Mouse (Mus musculus) gastrocnemius, adult 18-20 months (tissue): ENCODE results near the gene Rps5. TPM values are rescaled to one million over a fixed set of nuclear protein-coding genes. Genes with fewer than 3 reads are reported as not detected.
"Not testable (repeated sequence)": the region's sequence is repeated elsewhere in the genome, so short reads cannot be mapped to it uniquely, and the experiment has no call there.

ENCODE experiments used
- DNase-seq: peaks from one replicate; pipeline ENCODE4 v3.0.0; 2021; ENCODE audit warnings: low spot score
- total RNA-seq, 2 experiments: library from RNA; stranded (reverse); gene quantifications; 2 replicates each; pipeline ENCODE4 v1.2.3; 2021

Gene Rps5
- total RNA-seq, 2 experiments from 2014 or later, result 586 to 589 TPM

- no peak for DNase-seq
Observed at GRCm38 (mm10) chr7:12927191-12927680, 5.1 kb downstream of the Rps5 start, which contains the start of gene Rnf225. Gene Rnf225 (plus strand): TSS chr7:12927416.

- no peak for DNase-seq
Observed at GRCm38 (mm10) chr7:12927693-12928589, 5.9 kb downstream of the Rps5 start.

- DNase-seq, result no peak
Observed at GRCm38 (mm10) chr7:12933615-12934140, 11.6 kb downstream of the Rps5 start.

- DNase-seq, result no peak
Observed at GRCm38 (mm10) chr7:12934808-12935207, 12.7 kb downstream of the Rps5 start.

GRCm38 (mm10) chr7:12937254-12937803 lies 15.2 kb downstream of the Rps5 start:
- DNase-seq, result not testable (repeated sequence)

- DNase-seq, result no peak
Observed at GRCm38 (mm10) chr7:12940599-12940998, 18.5 kb downstream of the Rps5 start.

- DNase-seq, result no peak
Observed at GRCm38 (mm10) chr7:12943488-12943887, 21.4 kb downstream of the Rps5 start.

- DNase-seq, result peak; percentile 92
Observed at GRCm38 (mm10) chr7:12949032-12949871, 27.2 kb downstream of the Rps5 start.

- no peak for DNase-seq
Observed at GRCm38 (mm10) chr7:12949872-12950229, 27.8 kb downstream of the Rps5 start.

GRCm38 (mm10) chr7:12954896-12955295 lies 32.8 kb downstream of the Rps5 start:
- no peak for DNase-seq

GRCm38 (mm10) chr7:12957511-12957910 lies 35.4 kb downstream of the Rps5 start:
- DNase-seq, result no peak

GRCm38 (mm10) chr7:12958948-12959347 lies 36.9 kb downstream of the Rps5 start:
- no peak for DNase-seq

GRCm38 (mm10) chr7:12959718-12960117 lies 37.6 kb downstream of the Rps5 start:
- DNase-seq, result no peak

GRCm38 (mm10) chr7:12961511-12962141 lies 39.5 kb downstream of the Rps5 start:
- peak; percentile 32 for DNase-seq

GRCm38 (mm10) chr7:12965678-12966091 lies 43.6 kb downstream of the Rps5 start, which contains the start of gene Zfp324:
Gene Zfp324 (plus strand): TSS chr7:12965838.
- peak; percentile 91 for DNase-seq

- peak; percentile 27 for DNase-seq
Observed at GRCm38 (mm10) chr7:12966104-12966845, 44.2 kb downstream of the Rps5 start.

GRCm38 (mm10) chr7:12970906-12971305 lies 48.8 kb downstream of the Rps5 start:
- DNase-seq, result no peak
